Mouse (Mus musculus) Patski (cell line): ENCODE measurements at regions not wholly inside any gene's neighbourhood (a gene's known extent, or its start where the extent isn't known, plus 50 kb on each side); places are given as distances from the start of the nearest gene placed in this dataset.

Experiments
- ATAC-seq: fragments of 100-300 bp; one replicate; pipeline ENCODE4 v1.8.0; 2021
- CTCF ChIA-PET: fragments of 350-600 bp; sonication (Branson Sonifier 250); formaldehyde crosslinking; loops from one replicate; lab custom pipeline; 2022; ENCODE audit warnings: inconsistent platforms; lab: Charles Lee
- POLR2A ChIA-PET: fragments of 350-600 bp; sonication (Branson Sonifier 250); formaldehyde crosslinking; loops from one replicate; lab custom pipeline; 2022; ENCODE audit warnings: antibody characterized with exemption, inconsistent platforms; lab: Charles Lee
- DNase-seq: peaks from one replicate; pipeline ENCODE4 v3.0.0-alpha.2; 2011; ENCODE audit warnings: low read depth, low spot score
- H3K27me3 ChIP-seq: fragments of 371-371 bp; one replicate; pipeline ENCODE4 v1.5.1; 2021
- CTCF ChIP-seq: fragments of 100-300 bp; IDR thresholded peaks from one replicate; pipeline ENCODE4 v1.5.1; 2021
- in situ Hi-C: fragments of 300-500 bp; cut with MboI; formaldehyde crosslinking; loops from 3 replicates; pipeline ENCODE4 v1.11.1; 2018; ENCODE audit warnings: low pct_unique_long_range_greater_than_20kb, mixed read lengths

GRCm38 (mm10) chrX:12837821-12838220, 75.9 kb upstream of the Med14 start:
- no peaks in the 10 kb centered on the region for H3K27me3 ChIP-seq
- DNase-seq (no peak), ATAC-seq (no peak)
- ChIA-PET CTCF (interaction anchor here (1.0 kb wide), 1 partner anchor 160 kb away, joined by 6 read pairs; no protein-coding TSS in a partner anchor), POLR2A (no interaction called here)
- in situ Hi-C loops, result no loop called here
- no peak for TF ChIP-seq CTCF

- ChIA-PET POLR2A (no interaction called here), CTCF (no interaction called here)
- no peak for TF ChIP-seq CTCF
- in situ Hi-C loops, result no loop called here
- DNase-seq, result no peak
- H3K27me3 ChIP-seq, result no peaks in the 10 kb centered on the region
- no peak for ATAC-seq
Observed at GRCm38 (mm10) chrX:12834681-12835080, 72.8 kb upstream of the Med14 start.

GRCm38 (mm10) chrX:12832709-12833108, 70.8 kb upstream of the Med14 start:
- ChIA-PET POLR2A (no interaction called here), CTCF (no interaction called here)
- no peak for ATAC-seq
- no peak for DNase-seq
- in situ Hi-C loops, result no loop called here
- TF ChIP-seq CTCF, result no peak
- H3K27me3 ChIP-seq, result no peaks in the 10 kb centered on the region

GRCm38 (mm10) chrX:12829165-12829564, 67.3 kb upstream of the Med14 start:
- POLR2A ChIA-PET, result no interaction called here
- in situ Hi-C loops, result no loop called here
- ATAC-seq (no peak), DNase-seq (no peak)
- no peak for TF ChIP-seq CTCF
- no peaks in the 10 kb centered on the region for H3K27me3 ChIP-seq
- CTCF ChIA-PET, result no interaction called here

- no peaks in the 10 kb centered on the region for H3K27me3 ChIP-seq
- ChIA-PET POLR2A (no interaction called here), CTCF (no interaction called here)
- DNase-seq (no peak), ATAC-seq (no peak)
- TF ChIP-seq CTCF, result no peak
- in situ Hi-C loops, result no loop called here
Observed at GRCm38 (mm10) chrX:12827299-12827872, 65.5 kb upstream of the Med14 start.

- ATAC-seq, result no peak
- no peaks in the 10 kb centered on the region for H3K27me3 ChIP-seq
- no peak for TF ChIP-seq CTCF
- DNase-seq, result no peak
- in situ Hi-C loops, result no loop called here
- POLR2A ChIA-PET, result no interaction called here
- CTCF ChIA-PET, result no interaction called here
Observed at GRCm38 (mm10) chrX:12826646-12827045, 64.8 kb upstream of the Med14 start.

- ATAC-seq (no peak), DNase-seq (no peak)
- POLR2A ChIA-PET, result no interaction called here
- in situ Hi-C loops, result no loop called here
- CTCF ChIA-PET, result no interaction called here
- H3K27me3 ChIP-seq, result no peaks in the 10 kb centered on the region
- no peak for TF ChIP-seq CTCF
Observed at GRCm38 (mm10) chrX:12825262-12825661, 63.4 kb upstream of the Med14 start.

- POLR2A ChIA-PET, result no interaction called here
- TF ChIP-seq CTCF, result no peak
- peaks cover 3% of the 10 kb centered on the region for H3K27me3 ChIP-seq
- DNase-seq, result no peak
- in situ Hi-C loops, result no loop called here
- no peak for ATAC-seq
- CTCF ChIA-PET, result no interaction called here
Observed at GRCm38 (mm10) chrX:12824497-12824896, 62.6 kb upstream of the Med14 start.

- in situ Hi-C loops, result no loop called here
- CTCF ChIA-PET, result no interaction called here
- POLR2A ChIA-PET, result no interaction called here
- no peak for ATAC-seq
- no peak for TF ChIP-seq CTCF
- peaks cover 3% of the 10 kb centered on the region for H3K27me3 ChIP-seq
- DNase-seq, result no peak
Observed at GRCm38 (mm10) chrX:12822777-12823176, 60.9 kb upstream of the Med14 start.

- in situ Hi-C loops, result no loop called here
- ChIA-PET CTCF (no interaction called here), POLR2A (no interaction called here)
- DNase-seq (no peak), ATAC-seq (no peak)
- no peak for TF ChIP-seq CTCF
- no peaks in the 10 kb centered on the region for H3K27me3 ChIP-seq
Observed at GRCm38 (mm10) chrX:12813083-12813660, 51.3 kb upstream of the Med14 start.
